Mouse (Mus musculus) activated CD4-positive, CD25-positive, alpha-beta regulatory T cell, adult 9 weeks (primary cell): ENCODE data around the gene Col6a1. TPM values are rescaled to one million over a fixed set of nuclear protein-coding genes. Genes with fewer than 3 reads are reported as not detected.

Experiments used
- polyA plus RNA-seq: library from polyadenylated mRNA; unstranded; fragments of 100-300 nt; shearing (Covaris generic); gene quantifications from one replicate; pipeline ENCODE4 v1.2.1, GENCODE M21; 2017

Col6a1 gene
- not detected for polyA plus RNA-seq

GRCm38 (mm10) chr10:76725682-76726285 is at the start of gene Col6a1:
Col6a1 (minus strand) TSS chr10:76726168.

Other genes starting within 250 kb of the Col6a1 start
- 24.6 TPM for gene Lss, start 194.6 kb downstream of the Col6a1 start, polyA plus RNA-seq
- not detected for gene Spatc1l, start 163.9 kb downstream of the Col6a1 start, polyA plus RNA-seq
- gene Ftcd, start 150.5 kb downstream of the Col6a1 start, polyA plus RNA-seq = not detected
- gene Col6a2, start 102.5 kb downstream of the Col6a1 start, polyA plus RNA-seq = not detected
- 11.5 TPM for gene Pcbp3, start 235.7 kb upstream of the Col6a1 start, polyA plus RNA-seq